Mouse (Mus musculus): Measurements from ENCODE around the gene Ppp2r3a. TPM values are rescaled to one million over a fixed set of nuclear protein-coding genes. Genes with fewer than 3 reads are reported as not detected.

Gene Ppp2r3a
- total RNA-seq, 1 experiment from 2014 or later, result 3.6 TPM

DNA sequence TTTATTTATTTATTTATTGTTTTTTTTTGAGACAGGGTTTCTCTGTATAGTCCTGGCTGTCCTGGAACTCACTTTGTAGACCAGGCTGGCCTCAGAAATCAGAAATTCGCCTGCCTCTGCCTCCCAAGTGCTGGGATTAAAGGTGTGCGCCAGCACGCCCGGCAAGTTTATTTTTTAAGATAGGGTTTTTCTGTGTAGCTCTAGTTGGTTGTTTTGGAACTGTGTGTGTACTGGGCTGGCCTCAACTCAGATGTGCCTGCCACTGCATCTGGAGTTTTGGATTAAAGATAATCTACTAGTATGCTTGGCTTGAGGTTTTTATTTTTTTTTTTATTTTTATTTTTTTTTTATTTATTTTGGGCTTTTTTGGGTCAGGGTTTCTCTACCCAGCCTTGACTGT lies 156.2 kb downstream of the Ppp2r3a start:
- ATAC-seq (ENCODE audit: extremely low read depth, insufficient number of reproducible peaks, low FRiP score, poor library complexity, severe bottlenecking), result no peak

DNA sequence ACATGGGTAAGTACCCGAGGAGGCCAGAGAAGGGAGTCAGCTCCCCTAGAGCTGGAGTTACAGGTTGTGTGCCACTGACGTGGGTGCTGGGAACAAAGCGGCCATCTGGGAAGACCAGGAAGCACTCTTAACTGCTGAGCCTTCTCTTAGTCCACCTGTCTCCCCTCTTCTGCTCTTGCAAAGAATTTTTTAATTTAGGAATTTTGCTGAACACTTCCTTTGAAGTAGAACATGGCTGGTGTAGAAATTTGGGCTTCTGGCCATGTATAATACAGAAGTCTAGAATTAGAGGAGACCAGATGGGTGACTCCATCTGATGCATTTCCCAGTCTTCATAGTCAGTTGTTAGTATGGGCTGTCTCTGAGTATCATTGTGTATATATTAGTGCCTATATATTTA lies 167.9 kb downstream of the Ppp2r3a start:
- no peak for ATAC-seq (ENCODE audit: extremely low read depth, insufficient number of reproducible peaks, low FRiP score, poor library complexity, severe bottlenecking)

DNA sequence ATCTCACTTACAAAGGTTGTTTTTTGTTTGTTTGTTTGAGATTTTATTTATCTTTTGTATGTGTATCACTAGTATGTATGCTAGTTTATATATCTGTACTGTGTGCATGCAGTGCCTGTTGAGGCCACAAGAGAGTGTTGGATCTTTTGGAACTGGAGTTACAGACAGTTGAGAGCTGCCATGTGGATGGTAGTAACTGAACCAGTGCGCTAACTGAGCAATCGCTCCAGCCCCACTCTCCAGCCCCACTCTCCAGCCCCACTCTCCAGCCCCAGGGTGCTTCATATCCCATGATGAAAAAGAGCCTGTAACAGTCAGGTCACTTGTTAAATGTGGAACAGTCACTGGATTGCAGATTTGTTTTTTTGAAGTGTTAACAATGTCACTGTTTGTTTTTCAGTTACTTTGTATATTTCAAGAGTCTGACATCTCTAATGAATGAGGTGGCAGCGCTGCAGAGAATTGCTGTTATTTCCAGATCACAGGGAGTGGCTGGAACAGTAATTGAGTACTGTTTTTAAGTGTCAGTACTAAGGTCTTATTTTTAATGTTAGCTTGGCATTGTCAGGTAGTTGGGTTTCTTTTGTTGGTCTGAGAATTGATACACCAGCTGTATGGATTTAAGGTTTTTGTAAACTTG lies 171.4 kb downstream of the Ppp2r3a start:
- no peak for ATAC-seq (ENCODE audit: extremely low read depth, insufficient number of reproducible peaks, low FRiP score, poor library complexity, severe bottlenecking)

DNA sequence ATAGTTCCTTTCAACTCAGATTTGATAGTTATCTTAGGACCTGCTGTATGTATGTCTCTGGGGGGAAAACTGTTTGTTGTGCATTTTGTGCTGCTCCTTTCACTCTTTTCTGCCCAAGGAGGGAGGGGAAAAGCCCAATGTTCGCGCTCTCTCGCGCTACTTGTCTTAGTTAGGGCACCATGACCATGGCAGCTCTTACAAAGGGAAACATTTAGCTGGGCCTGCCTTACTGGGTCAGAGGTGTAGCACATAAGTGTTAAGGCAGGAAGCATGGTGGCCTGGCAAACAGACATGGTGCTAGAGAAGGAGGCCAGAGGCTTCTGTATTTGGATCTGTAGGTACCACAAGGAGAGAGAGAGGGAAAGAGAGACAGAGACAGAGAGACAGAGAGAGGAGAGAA lies 173.0 kb downstream of the Ppp2r3a start:
- ATAC-seq (ENCODE audit: extremely low read depth, insufficient number of reproducible peaks, low FRiP score, poor library complexity, severe bottlenecking), result no peak

DNA sequence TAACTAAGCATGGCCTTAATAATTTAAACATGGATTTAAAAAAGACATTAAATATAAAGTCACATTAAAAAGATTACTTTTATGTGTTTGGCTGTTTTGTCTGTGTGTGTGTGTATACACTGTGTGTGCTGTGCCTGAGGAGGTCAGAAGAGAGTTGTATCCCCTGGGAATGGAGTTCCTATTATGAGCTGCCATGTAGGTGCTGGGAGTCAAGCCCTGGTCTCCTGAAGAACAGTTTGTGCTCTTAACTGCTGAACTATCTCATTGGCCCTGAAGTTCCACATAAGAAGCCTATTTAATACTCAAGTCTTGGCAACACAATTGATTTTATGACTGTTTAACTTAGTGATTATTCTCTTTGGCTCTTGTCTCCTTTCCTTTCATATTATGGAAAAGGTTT lies 174.1 kb downstream of the Ppp2r3a start:
- ATAC-seq (ENCODE audit: extremely low read depth, insufficient number of reproducible peaks, low FRiP score, poor library complexity, severe bottlenecking), result no peak

DNA sequence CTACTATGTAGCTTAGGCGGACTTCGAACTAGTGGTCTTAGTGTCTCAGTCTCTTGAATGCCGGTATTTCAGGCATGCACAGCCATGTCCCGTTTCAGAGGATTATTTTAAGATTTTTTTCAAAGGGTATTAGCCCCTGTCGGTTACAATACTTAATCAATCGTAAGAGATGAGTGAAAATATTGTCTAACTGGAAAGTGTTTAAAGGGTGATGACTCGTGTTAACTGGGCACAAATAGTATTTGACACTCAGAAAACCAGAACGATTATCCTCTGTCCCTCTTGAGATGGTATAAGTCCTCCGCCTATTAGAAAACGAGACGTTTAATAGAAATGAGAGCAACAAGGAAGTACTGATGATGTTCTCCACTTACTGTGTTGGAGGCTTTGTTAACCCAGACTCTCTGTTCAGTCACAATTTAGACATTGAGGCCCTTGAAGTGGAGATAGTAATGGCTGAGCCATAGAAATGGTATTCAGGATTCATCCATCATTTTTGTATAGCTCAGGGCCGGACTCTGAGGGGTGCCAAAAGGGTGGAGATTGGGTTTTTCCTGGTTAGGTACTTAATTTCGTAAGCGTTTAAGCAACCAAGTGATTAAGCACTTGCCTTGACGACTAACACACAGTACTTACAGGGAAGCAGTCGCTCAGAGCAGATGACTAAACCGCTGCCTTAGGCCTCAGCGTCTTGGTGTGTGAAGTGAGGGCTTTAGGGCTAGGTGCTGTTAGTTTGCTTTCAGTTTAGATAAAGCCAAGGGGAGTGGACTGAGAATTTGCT lies 175.3 kb downstream of the Ppp2r3a start:
- ATAC-seq (ENCODE audit: extremely low read depth, insufficient number of reproducible peaks, low FRiP score, poor library complexity, severe bottlenecking), result peak; percentile 16; the same call in 1 of the 2 replicates

DNA sequence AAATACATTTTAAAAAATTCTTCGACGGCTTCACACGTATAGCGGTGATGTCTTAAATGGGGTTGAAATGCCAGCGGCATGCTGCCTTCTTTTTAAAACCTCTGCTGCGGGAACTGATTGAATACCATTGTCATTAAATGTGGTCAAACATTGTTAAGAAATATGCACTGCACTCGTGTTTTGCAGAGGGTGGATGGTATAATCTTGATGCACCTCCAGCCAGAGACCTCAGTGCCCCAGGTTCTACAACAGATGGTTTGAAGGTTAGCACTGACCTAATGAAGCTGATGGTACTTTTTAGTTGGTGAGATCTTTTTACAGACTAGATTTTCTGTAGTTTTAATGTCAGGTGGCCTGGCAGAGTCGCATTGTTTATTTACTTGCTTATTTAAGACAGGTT lies 175.9 kb downstream of the Ppp2r3a start:
- no peak for ATAC-seq (ENCODE audit: extremely low read depth, insufficient number of reproducible peaks, low FRiP score, poor library complexity, severe bottlenecking)

DNA sequence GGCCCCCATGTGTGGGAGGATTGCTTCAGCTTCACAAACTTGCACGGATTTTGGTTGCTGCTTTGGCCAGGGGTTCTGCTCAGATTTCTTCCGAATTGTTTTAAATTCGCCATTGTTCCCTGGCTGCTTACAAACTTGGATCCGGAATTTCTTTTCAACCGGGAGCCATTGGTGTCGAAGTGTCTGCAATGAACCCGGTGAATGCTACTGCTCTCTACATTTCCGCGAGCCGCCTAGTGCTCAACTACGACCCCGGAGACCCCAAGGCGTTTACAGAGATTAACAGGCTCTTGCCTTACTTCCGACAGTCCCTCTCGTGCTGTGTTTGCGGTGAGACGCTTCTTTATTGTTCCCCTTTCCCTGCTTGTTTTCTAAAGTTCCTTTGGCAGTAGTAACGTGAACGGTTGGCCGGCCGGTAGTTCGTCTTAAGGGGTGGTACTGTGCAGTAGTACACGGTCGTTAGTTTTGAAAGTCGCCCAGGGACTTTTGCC lies 176.5 kb downstream of the Ppp2r3a start:
- peak; percentile 10; the same call in 1 of the 2 replicates for ATAC-seq (ENCODE audit: extremely low read depth, insufficient number of reproducible peaks, low FRiP score, poor library complexity, severe bottlenecking)

DNA sequence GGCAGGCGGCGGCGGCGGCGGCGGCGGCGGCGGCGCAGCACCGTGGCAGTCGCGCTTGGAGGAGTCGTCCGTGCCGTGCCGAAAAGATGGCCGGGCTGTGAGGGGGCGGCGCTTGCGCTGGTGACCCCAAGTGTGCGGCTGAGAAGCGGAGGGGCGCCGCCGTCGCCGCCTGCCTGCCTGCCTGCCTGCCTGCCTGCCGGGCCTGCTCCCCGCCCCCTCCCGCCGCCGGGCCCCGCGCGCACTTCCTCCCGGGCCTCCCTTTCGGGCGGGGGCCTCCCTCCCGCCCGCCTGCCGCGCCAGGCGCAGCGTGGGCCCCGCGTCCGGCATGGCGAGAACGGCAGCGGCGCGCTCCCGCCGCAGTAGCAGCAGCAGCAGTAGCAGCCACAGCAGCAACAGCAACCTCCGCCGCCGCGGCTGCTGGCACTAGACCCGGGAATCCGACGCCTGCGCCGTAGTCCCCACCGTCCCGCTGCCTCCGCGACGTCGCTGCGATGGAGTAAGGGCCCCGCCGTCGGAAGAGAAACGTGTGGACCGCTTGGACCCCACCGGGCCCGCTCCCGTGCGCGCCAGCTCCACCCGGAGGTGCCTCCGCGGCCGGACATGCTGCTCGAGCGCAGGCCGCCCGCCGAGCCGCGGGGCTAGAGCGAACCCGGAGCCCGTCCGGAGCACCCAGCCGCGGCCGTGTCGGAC lies 177.1 kb downstream of the Ppp2r3a start:
- ATAC-seq (ENCODE audit: extremely low read depth, insufficient number of reproducible peaks, low FRiP score, poor library complexity, severe bottlenecking), result peak; percentile 13; the same call in 1 of the 2 replicates

DNA sequence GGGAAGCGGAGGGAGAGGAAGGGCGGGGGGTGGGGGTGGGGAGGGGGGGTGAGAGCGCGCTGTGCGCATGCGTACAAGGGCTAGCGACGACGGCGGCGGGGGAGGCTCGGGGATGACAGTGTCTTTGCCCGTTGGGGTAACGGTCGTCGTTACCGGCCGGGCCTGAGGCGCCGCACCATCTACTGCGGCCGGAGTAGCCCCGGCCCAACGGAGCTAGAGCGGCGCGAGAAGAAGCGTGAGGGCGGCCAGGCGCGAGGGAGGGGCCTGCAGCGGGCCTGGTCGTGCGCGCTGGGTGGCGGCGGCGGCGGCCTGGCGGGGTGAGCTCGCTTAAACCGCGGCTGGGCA lies 177.6 kb downstream of the Ppp2r3a start, which contains the start of gene Msl2:
Gene Msl2 (plus strand): TSS at position 115 of the 345 bp plus-strand sequence.
- no peak for ATAC-seq (ENCODE audit: extremely low read depth, insufficient number of reproducible peaks, low FRiP score, poor library complexity, severe bottlenecking)

DNA sequence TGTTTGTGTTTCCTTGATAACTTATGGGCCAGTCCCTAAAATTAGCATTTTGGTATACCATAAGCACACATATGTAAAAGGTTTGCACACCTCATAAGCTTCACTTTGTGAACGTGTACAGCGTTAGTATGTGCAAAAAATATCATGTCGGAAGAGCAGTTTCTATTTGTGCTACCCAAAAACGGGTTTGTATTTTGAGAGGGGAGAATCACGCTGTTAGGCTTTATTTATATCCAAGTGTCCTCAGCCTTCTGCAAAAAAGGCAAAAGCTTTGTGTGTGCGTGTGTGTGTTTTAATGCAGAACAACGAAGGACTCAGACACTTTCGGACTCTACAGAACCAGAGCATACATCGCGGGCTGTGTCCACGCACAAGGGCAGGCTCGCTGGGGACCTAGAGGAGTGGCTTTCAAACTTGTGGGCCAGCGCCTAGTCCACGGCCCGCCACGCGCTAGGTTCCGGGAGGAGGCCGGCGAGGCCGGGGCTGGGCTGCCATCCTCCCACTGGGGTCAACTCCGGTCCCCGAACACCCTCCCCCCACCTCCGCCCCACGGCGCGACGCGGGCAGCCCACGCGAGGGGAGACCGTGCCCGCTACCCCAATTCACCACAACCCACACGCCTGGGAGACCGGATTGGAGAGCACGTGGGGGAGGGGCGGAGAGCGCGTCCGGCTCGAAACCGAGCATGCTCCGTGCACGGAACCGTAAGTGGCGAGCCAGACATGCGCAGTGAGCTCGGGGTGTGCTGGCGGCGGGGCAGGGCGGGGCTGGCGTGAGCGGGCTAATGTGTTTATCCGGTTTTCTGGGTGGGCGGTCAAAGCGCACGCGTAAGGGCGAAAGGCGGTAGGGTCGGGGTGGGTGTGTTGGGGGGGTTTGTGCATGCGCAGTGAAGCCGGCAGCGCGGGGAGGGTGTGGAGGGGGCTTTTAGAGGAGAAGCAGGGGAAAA lies 178.3 kb downstream of the Ppp2r3a start:
- peak; percentile 67 for ATAC-seq (ENCODE audit: extremely low read depth, insufficient number of reproducible peaks, low FRiP score, poor library complexity, severe bottlenecking)

DNA sequence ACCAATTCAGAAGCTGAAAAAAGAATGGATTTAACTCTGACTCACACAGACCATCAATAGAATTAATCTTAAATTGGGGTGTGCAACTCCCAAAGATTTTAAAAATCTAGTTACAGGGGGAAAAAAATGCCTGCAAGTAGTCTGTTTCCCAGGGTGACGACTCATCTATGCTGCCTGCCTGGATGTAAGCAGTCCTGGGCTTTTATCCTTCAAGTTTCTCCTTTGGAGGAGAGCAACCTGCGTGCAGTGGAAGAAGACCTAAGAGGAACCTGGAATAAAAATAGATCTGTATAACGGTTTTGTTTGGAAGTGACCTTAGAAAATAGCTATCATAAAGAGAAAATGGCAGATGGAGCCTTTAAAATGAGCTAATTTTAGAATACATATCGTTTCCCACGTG lies 179.1 kb downstream of the Ppp2r3a start:
- no peak for ATAC-seq (ENCODE audit: extremely low read depth, insufficient number of reproducible peaks, low FRiP score, poor library complexity, severe bottlenecking)

DNA sequence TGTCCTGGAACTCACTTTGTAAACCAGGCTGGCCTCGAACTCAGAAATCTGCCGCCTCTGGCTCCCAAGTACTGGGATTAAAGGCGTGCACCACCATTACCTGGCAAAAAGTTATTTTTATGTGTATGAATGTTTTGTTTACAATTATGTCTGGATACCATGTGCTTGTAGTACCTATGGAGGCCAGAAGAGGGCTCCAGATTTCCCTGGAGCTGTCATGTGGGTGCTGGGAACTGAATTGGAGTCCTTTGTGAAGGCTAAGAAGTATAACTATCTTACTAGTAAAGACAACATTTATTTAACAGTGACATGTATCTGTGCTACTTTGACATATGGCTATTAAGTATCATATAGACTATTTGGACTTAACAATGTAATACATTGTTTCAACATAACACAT lies 181.8 kb downstream of the Ppp2r3a start:
- no peak for ATAC-seq (ENCODE audit: extremely low read depth, insufficient number of reproducible peaks, low FRiP score, poor library complexity, severe bottlenecking)

DNA sequence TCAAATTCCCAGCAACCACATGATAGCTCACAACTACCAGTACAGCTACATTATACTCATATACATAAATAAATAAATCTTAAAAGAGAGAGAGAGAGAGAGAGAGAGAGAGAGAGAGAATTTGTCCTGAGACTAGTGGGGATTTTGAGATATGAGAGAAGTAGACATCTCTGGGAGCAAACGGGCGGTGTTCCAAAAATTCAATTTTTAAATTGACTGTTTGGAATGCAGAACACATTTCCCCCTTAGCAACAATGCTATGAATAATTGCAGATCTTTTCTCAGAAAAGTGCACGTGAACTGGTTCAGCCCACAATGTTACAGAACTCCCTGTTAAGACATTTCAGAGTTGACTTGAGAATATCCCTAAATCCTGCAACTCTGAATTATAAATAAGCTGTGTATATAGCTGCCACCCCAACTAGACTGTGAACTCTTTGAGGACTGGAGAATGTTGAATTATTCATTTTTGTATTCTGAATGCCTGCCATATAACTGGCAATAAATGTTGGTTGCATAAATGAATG lies 186.5 kb downstream of the Ppp2r3a start:
- ATAC-seq (ENCODE audit: extremely low read depth, insufficient number of reproducible peaks, low FRiP score, poor library complexity, severe bottlenecking), result no peak

DNA sequence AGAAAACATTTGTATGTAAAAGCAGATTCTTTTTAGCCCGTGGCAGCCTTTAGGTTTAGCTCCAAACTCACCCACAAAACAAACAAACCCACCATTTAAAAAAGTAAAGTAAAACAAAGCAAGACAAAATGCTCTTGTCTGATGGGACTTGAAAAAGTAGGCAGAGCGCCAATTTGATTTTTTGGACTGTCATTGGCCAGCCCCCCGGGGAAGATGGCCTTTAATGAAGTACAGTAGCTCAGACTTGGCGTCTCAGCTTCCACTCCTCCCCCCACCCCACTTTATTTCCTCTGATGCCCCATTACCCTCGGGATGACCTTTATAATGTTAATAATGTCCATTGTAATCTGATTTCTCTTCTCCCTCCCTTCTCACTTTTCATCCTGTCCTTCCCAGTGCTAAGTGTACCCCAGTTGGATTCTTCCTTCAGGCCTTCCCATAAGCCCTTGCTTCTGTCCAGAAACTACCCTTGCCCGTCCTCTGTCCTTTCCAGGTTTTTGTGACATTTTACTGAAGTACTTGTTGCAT lies 189.3 kb downstream of the Ppp2r3a start:
- no peak for ATAC-seq (ENCODE audit: extremely low read depth, insufficient number of reproducible peaks, low FRiP score, poor library complexity, severe bottlenecking)

DNA sequence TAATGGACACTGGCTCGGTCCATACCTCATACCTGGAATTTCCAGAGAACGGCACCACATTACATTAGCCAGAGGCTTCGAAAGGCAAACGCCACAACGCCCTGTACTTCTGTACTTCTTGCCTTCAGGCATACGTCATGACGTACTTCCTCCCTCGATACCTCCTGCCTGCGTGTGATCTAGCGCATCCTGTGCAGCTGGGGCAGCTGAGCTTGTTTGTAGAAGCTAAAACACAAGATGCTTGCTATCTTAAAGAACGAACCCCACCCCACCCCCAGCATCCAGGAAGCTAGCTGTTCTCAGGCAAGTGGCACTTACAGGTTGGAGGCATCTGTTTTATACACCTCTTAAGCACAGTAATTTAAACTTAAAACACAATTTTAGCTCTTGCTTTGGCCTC lies 190.6 kb downstream of the Ppp2r3a start:
- ATAC-seq (ENCODE audit: extremely low read depth, insufficient number of reproducible peaks, low FRiP score, poor library complexity, severe bottlenecking), result peak; percentile 97

DNA sequence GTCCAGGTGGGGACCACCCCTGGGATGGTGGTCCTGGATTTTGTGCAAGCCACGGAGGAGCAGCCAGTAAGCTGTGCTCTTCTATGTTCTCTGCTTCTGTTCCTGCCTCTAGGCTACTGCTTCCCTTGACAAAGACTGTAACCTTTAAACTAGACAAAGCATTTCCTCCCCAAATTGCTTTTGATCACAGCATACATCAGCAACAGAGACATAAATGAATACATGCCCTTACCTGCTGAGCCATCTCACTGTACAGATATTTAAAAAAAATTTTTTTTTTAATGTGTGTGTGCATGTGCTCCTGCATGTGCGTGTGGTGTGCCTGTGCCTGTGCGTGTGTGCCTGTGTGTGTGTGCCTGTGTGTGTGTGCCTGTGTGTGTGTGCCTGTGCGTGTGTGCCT lies 194.4 kb downstream of the Ppp2r3a start:
- no peak for ATAC-seq (ENCODE audit: extremely low read depth, insufficient number of reproducible peaks, low FRiP score, poor library complexity, severe bottlenecking)
